In genomic region chr13:51400186-51400719, GRCm38 (mm10) we compare ENCODE assay signal across 8 mouse cellular contexts. TPM values are rescaled to one million over a fixed set of nuclear protein-coding genes. Genes with fewer than 3 reads are reported as not detected.
DNase-seq lines count a peak whose midpoint lies in the region; ATAC-seq lines count a peak whose summit lies in the region.

No protein-coding gene starts in this region.

- peak; percentile 39 for ATAC-seq in forebrain, embryonic 15.5 days (replicated peaks)
- ATAC-seq in monocyte, adult 5-6 weeks (replicated peaks; ENCODE audit: insufficient number of reproducible peaks, low FRiP score, low TSS enrichment, poor library complexity, severe bottlenecking) = peak; percentile 33; the same call in 1 of the 2 replicates

- H3K4me3 ChIP-seq in forebrain, embryonic 15.5 days = peak overlapping the region; percentile 34

- peak; percentile 34 to 36 for DNase-seq in cerebellum, postnatal 14 days
- DNase-seq in cerebellum, adult 9-10 months = no peak
- DNase-seq in right cerebral cortex, postnatal 4 days = peak; percentile 20
- DNase-seq in right cerebral cortex, postnatal 10 days (ENCODE audit: low spot score in 2 of 2) = no peak
- peak; percentile 67 for DNase-seq in kidney, postnatal 10 days
- no peak for DNase-seq in layer of hippocampus, postnatal 36 days

- H3K9ac ChIP-seq in forebrain, embryonic 15.5 days (replicated peaks) = peak overlapping the region; percentile 39

- no peaks in the 10 kb centered on the region for H3K36me3 ChIP-seq in forebrain, embryonic 15.5 days

- no peaks in the 10 kb centered on the region for H3K27me3 ChIP-seq in forebrain, embryonic 15.5 days

- 0 out of 2 replicates have a peak overlapping the region, but pooled peaks have one; percentile 26 for H3K27ac ChIP-seq in forebrain, embryonic 15.5 days (replicated peaks)

- 0 out of 2 replicates have a peak, but pooled peaks cover 4% of the 10 kb centered on the region for H3K4me1 ChIP-seq in forebrain, embryonic 15.5 days

- H3K9me3 ChIP-seq in forebrain, embryonic 15.5 days = no peaks in the 10 kb centered on the region

- peak overlapping the region; percentile 62 for H3K4me2 ChIP-seq in forebrain, embryonic 15.5 days (replicated peaks)

- 39% methylated on average over 14 of the region's 14 CpGs for WGBS in forebrain, embryonic 15.5 days

RNA-seq across cellular contexts. Expression of gene S1pr3, which starts 8.2 kb away (rescaled TPM):
- polyA plus RNA-seq in forebrain, embryonic 15.5 days (2015; fragmentation: Nextera tagmentation; extraction: Ambion mirVana) = 10.3 and 12.8 TPM in 2 replicates
- total RNA-seq in monocyte, adult 5-6 weeks (2017) = 0.21 TPM in 1 of 3 replicates, not detected in the others
- total RNA-seq in layer of hippocampus, postnatal 36 days (2021) = 1 to 10 TPM; 5.5 to 6.0 TPM

Comparison
In these comparisons a context has a peak if more than half of its experiments do, and no peak if none do; other contexts are left out.
1. DNase-seq: peak in cerebellum, postnatal 14 days (2 of 2), right cerebral cortex, postnatal 4 days (single experiment) and kidney, postnatal 10 days (single experiment); none in cerebellum, adult 9-10 months (single experiment), right cerebral cortex, postnatal 10 days (0 of 2) and layer of hippocampus, postnatal 36 days (0 of 2).